Mouse (Mus musculus) cerebellum, adult (tissue): ENCODE results near the gene Prh1.
"Not testable (repeated sequence)": the region's sequence is repeated elsewhere in the genome, so short reads cannot be mapped to it uniquely, and the experiment has no call there.

Source experiments
- ATAC-seq: cut with Nextera tagmentation; 2 replicates; pipeline ENCODE4 v1.9.2; 2017; ENCODE audit warnings: mild to moderate bottlenecking, moderate library complexity, mixed read lengths; ENCODE audit not compliant: insufficient number of reproducible peaks, low FRiP score, low TSS enrichment

Prh1 gene

DNA sequence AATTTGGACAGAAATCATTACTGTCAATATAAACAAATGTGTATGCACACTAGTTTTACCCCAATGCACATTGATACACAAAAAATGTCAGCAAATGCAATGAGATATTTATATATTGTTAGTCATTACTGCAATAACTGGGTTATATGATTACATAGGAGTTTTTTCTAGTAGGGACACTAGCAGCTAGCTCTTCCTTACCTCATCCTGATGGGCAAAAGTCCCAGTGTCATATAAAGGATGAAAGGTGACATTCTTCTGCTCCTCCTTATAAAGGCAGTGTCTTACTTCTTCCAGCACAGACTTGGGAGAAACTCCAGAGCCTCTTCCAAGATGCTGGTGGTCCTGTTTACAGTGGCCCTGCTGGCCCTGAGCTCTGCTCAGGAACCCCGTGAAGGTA, at the start of gene Prh1:
TSS of gene Prh1 (plus strand) at position 301 of the 400 bp plus-strand sequence.
- not testable (repeated sequence) for ATAC-seq

DNA sequence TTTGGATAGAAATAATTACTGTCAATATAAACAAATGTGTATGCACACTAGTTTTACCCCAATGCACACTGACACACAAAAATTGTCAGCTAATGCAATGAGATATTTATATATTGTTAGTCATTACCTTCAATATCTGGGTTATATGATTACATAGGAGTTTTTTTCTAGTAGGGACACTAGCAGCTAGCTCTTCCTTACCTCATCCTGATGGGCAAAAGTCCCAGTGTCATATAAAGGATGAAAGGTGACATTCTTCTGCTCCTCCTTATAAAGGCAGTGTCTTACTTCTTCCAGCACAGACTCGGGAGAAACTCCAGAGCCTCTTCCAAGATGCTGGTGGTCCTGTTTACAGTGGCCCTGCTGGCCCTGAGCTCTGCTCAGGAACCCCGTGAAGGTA, 26.0 kb downstream of the Prh1 start, which contains the start of gene Prp2:
TSS of gene Prp2 (plus strand) at position 301 of the 400 bp plus-strand sequence.
- ATAC-seq: not testable (repeated sequence)
